Mouse (Mus musculus) heart, embryonic 11.5 days (tissue): Measurements from ENCODE around the gene Gys1. TPM values are rescaled to one million over a fixed set of nuclear protein-coding genes. Genes with fewer than 3 reads are reported as not detected.
A peak's percentile ranks its signal among the peaks of the same experiment; 100 is the strongest.

Experiments used
- ATAC-seq: fragments of 200-750 bp; cut with Nextera tagmentation; replicated peaks from 2 replicates; pipeline ENCODE4 v1.8.0; 2017; ENCODE audit warnings: moderate library complexity; ENCODE audit not compliant: insufficient number of reproducible peaks, low FRiP score, low TSS enrichment
- H3K27ac ChIP-seq: fragments of 300-500 bp; sonication (generic); 2 replicates; pipeline ENCODE4 v1.5.1; 2014; ENCODE audit warnings: mild to moderate bottlenecking, low read depth, low read length
- H3K27me3 ChIP-seq: fragments of 300-500 bp; sonication (generic); 2 replicates; pipeline ENCODE4 v1.6.1; 2014; ENCODE audit warnings: mild to moderate bottlenecking, low read length, mixed read lengths; ENCODE audit not compliant: control insufficient read depth, insufficient read depth
- H3K36me3 ChIP-seq: fragments of 300-500 bp; sonication (generic); 2 replicates; pipeline ENCODE4 v1.6.1; 2014; ENCODE audit warnings: mild to moderate bottlenecking, low read length, moderate library complexity, mixed read lengths; ENCODE audit not compliant: control insufficient read depth, insufficient read depth
- H3K4me1 ChIP-seq: fragments of 300-500 bp; sonication (generic); 2 replicates; pipeline ENCODE4 v1.6.1; 2014; ENCODE audit warnings: low read length; ENCODE audit not compliant: control insufficient read depth, insufficient read depth
- H3K4me2 ChIP-seq: fragments of 300-500 bp; sonication (generic); 2 replicates; pipeline ENCODE4 v1.6.1; 2014; ENCODE audit warnings: mild to moderate bottlenecking, moderate library complexity
- H3K4me3 ChIP-seq: fragments of 300-500 bp; sonication (generic); 2 replicates; pipeline ENCODE4 v1.5.1; 2014; ENCODE audit warnings: low read depth, low read length
- H3K9ac ChIP-seq: fragments of 300-500 bp; sonication (generic); 2 replicates; pipeline ENCODE4 v1.6.1; 2014; ENCODE audit warnings: mild to moderate bottlenecking, low read depth, low read length, moderate library complexity
- H3K9me3 ChIP-seq: fragments of 300-500 bp; sonication (generic); replicated peaks from 2 replicates; pipeline ENCODE4 v1.6.1; 2016; ENCODE audit warnings: low read length; ENCODE audit not compliant: control insufficient read depth
- WGBS: fragments of 180-500 bp; shearing (Covaris S2); extraction: QIAGEN DNeasy Blood & Tissue Kit; methylation state at CpG from one replicate; pipeline ENCODE4 v1.1.7; 2014; ENCODE audit not compliant: insufficient replicate concordance; 5-methylcytosine and 5-hydroxymethylcytosine counted together
- polyA plus RNA-seq: library from polyadenylated mRNA; unstranded; fragments of >200 nt; fragmentation: Nextera tagmentation; extraction: Ambion mirVana; gene quantifications from 2 replicates; pipeline ENCODE4 v1.2.1, GENCODE M21; 2014

The Gys1 gene
- polyA plus RNA-seq, 1 experiment from 2014 or later: 99.1 TPM

GRCm38 (mm10) chr7:45488293-45489204, 53.9 kb downstream of the Gys1 start, which contains the start of gene Dhdh:
Gene Dhdh, minus strand, starts transcription at chr7:45488805.
- H3K4me2 ChIP-seq: peak within 1 kb of the TSS; percentile 76
- ATAC-seq: peak; percentile 31
- peak within 1 kb of the TSS; percentile 80 for H3K9ac ChIP-seq
- 6% methylated on average over 38 of the region's 38 CpGs for WGBS
- H3K27ac ChIP-seq: peak within 1 kb of the TSS; percentile 57; the same call in 1 of the 2 replicates
- H3K9me3 ChIP-seq: no peaks in the 10 kb centered on the region
- no peaks in the 10 kb centered on the region for H3K27me3 ChIP-seq
- H3K36me3 ChIP-seq: peaks cover 8% of the 10 kb centered on the region; the same call in 1 of the 2 replicates
- H3K4me1 ChIP-seq: 0 out of 2 replicates have a peak, but pooled peaks cover 3% of the 10 kb centered on the region
- H3K4me3 ChIP-seq: peak within 1 kb of the TSS; percentile 55

DNA sequence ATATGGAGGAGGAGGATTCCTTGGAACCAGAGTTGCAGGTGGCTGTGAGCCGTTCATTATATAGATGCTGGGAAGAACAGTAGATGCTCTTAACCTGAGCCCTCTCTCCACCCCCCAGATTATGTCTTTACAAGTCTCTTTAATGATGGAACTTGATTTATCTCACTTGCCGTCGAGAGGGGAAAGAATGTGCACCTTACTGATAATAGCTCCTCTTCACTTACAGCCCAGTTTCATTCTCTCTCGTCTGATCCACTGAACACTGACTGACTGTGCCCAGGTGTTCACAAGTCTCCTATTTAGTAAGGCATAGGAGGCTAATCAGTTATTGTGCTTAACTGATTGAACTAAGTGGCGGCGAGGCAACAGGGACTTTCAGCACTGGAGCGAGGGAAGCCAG, 54.9 kb downstream of the Gys1 start:
- 55% methylated on average over 7 of the region's 7 CpGs for WGBS
- Histone ChIP-seq H3K36me3 (peaks cover 17% of the 10 kb centered on the region), H3K27ac (no peak overlapping the region), H3K9me3 (no peaks in the 10 kb centered on the region), H3K4me3 (no peak overlapping the region), H3K27me3 (no peaks in the 10 kb centered on the region), H3K9ac (no peak overlapping the region), H3K4me1 (0 out of 2 replicates have a peak, but pooled peaks cover 3% of the 10 kb centered on the region), H3K4me2 (0 out of 2 replicates have a peak overlapping the region, but pooled peaks have one; percentile 76)
- ATAC-seq: no peak

DNA sequence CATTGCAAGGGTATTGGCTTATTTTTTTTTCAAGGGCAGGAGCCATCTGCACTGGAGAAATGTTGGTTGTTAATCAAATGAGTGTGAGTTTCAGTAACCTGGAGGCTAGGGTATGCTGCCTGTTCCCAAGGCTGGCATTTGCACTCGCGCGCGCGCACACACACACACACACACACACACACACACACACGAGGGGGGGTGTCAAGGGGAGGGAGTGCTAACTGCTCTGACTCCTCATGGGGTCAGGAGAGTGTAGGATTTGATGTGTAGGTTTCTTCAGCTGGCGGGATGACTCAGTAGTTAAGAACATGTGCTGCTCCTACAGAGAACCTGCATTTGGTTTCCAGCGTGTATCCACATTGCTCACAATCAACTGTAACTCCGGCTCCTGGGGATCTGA, 56.2 kb downstream of the Gys1 start:
- Histone ChIP-seq H3K4me3 (no peak overlapping the region), H3K27ac (no peak overlapping the region), H3K9me3 (no peaks in the 10 kb centered on the region), H3K36me3 (peaks cover 27% of the 10 kb centered on the region), H3K27me3 (no peaks in the 10 kb centered on the region), H3K4me1 (0 out of 2 replicates have a peak, but pooled peaks cover 3% of the 10 kb centered on the region), H3K4me2 (peak overlapping the region; percentile 27), H3K9ac (no peak overlapping the region)
- ATAC-seq: 0 out of 2 replicates have a peak, but pooled peaks have one; percentile 12
- WGBS: 40% methylated on average over 9 of the region's 9 CpGs

DNA sequence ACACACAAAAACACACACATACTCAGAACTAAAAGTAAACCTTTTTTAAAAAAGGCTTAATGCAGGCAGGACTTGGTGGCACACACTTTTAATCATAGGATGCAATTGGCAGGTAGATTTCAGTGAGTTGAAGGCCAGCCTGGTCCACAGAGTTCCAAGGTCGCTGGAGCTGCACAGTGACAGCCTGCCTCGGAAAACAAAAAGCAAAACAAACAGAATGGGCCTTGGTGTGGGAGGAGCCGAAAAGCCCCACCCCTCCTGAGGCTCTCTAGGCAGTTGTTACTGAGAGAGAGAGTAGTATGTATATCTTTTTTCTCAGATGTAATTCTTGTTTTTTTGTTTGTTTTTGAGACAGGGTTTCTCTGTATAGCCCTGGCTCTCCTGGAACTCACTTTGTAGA, 56.6 kb downstream of the Gys1 start:
- WGBS: 26% methylated on average over 3 of the region's 3 CpGs
- Histone ChIP-seq H3K27me3 (no peaks in the 10 kb centered on the region), H3K36me3 (peaks cover 27% of the 10 kb centered on the region), H3K9me3 (no peaks in the 10 kb centered on the region), H3K4me1 (0 out of 2 replicates have a peak, but pooled peaks cover 3% of the 10 kb centered on the region), H3K9ac (no peak overlapping the region), H3K4me2 (peak overlapping the region; percentile 27), H3K4me3 (no peak overlapping the region), H3K27ac (no peak overlapping the region)
- no peak for ATAC-seq

GRCm38 (mm10) chr7:45492225-45492844, 57.7 kb downstream of the Gys1 start:
- no peak for ATAC-seq
- Histone ChIP-seq H3K36me3 (peaks cover 27% of the 10 kb centered on the region), H3K9ac (no peak overlapping the region), H3K4me3 (no peak overlapping the region), H3K4me2 (no peak overlapping the region), H3K27me3 (no peaks in the 10 kb centered on the region), H3K4me1 (0 out of 2 replicates have a peak, but pooled peaks cover 3% of the 10 kb centered on the region), H3K27ac (no peak overlapping the region), H3K9me3 (no peaks in the 10 kb centered on the region)
- 91% methylated on average over 8 of the region's 8 CpGs for WGBS

- H3K4me3 ChIP-seq: no peak overlapping the region
- no peak overlapping the region for H3K9ac ChIP-seq
- peaks cover 29% of the 10 kb centered on the region for H3K36me3 ChIP-seq
- H3K4me2 ChIP-seq: no peak overlapping the region
- H3K27ac ChIP-seq: no peak overlapping the region
- WGBS: 88% methylated on average over 5 of the region's 5 CpGs
- no peaks in the 10 kb centered on the region for H3K9me3 ChIP-seq
- no peaks in the 10 kb centered on the region for H3K27me3 ChIP-seq
- no peak for ATAC-seq
- H3K4me1 ChIP-seq: 0 out of 2 replicates have a peak, but pooled peaks cover 3% of the 10 kb centered on the region
These were observed 58.3 kb downstream of the Gys1 start for GRCm38 (mm10) chr7:45492951-45493350.

GRCm38 (mm10) chr7:45494548-45494947, 59.9 kb downstream of the Gys1 start:
- H3K9ac ChIP-seq: no peak overlapping the region
- ATAC-seq: no peak
- WGBS: 83% methylated on average over 9 of the region's 9 CpGs
- H3K4me2 ChIP-seq: no peak overlapping the region
- peaks cover 42% of the 10 kb centered on the region for H3K36me3 ChIP-seq
- H3K4me1 ChIP-seq: peaks cover under 1% of the 10 kb centered on the region; the same call in 1 of the 2 replicates
- no peak overlapping the region for H3K4me3 ChIP-seq
- no peak overlapping the region for H3K27ac ChIP-seq
- H3K9me3 ChIP-seq: no peaks in the 10 kb centered on the region
- no peaks in the 10 kb centered on the region for H3K27me3 ChIP-seq

- 94% methylated on average over 6 of the region's 6 CpGs for WGBS
These were observed 63.8 kb downstream of the Gys1 start for GRCm38 (mm10) chr7:45498427-45498826.

More at GRCm38 (mm10) chr7:45498427-45498826, 63.8 kb downstream of the Gys1 start:
- Histone ChIP-seq H3K9ac (no peak overlapping the region), H3K27ac (no peak overlapping the region), H3K4me1 (peaks cover 3% of the 10 kb centered on the region; the same call in 1 of the 2 replicates), H3K36me3 (peaks cover 38% of the 10 kb centered on the region), H3K9me3 (no peaks in the 10 kb centered on the region), H3K4me3 (no peak overlapping the region), H3K27me3 (no peaks in the 10 kb centered on the region), H3K4me2 (no peak overlapping the region)
- ATAC-seq: no peak
